Mouse (Mus musculus): ENCODE measurements around the gene Fcnb.

Gene Fcnb

DNA sequence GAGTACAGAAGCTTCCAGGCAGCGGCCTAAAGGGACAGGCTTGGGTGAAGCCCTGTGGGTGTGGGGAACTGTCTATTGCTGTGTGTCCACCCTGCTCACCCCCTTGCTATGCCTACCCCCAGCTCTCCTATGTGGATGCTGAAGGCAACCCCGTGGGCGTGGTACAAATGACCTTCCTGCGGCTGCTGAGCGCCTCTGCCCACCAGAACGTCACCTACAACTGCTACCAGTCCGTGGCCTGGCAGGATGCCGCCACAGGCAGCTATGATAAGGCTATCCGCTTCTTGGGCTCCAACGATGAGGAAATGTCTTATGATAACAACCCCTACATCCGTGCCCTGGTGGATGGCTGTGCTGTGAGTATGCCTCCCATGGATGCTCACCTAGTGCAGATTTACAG is 52.2 kb downstream of the Fcnb start:
- in situ Hi-C loops (cut with MboI, MseI), result no loop called here

DNA sequence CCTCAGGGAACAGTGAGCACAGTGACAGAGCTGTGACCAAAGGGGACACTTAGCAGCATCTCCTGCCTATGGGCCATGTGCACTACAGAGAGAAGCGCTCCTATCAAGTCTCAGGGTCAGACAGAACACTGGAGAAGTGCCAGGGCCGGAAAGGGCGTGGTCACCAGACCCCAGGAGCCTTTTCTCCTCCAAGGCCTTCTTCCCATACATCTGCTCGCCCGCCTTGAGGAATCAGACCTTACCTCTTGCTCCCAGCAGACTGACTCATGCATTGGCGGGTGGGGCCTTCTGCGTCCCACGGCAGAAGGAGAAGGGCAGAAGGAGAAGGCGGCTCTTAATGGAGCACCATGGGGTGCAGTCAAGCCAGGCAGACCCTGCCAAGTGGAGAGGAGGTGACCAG is 52.8 kb downstream of the Fcnb start:
- in situ Hi-C loops (cut with MboI, MseI), result no loop called here
